Mouse (Mus musculus) lung, adult 2 months (tissue): Measurements from ENCODE around the gene Lrsam1. TPM values are rescaled to one million over a fixed set of nuclear protein-coding genes. Genes with fewer than 3 reads are reported as not detected.
A peak's percentile ranks its signal among the peaks of the same experiment; 100 is the strongest.

ENCODE experiments used
- DNase-seq: peaks from one replicate; pipeline ENCODE4 v3.0.0; 2022
- H3K4me1 ChIP-seq: fragments of 200-500 bp; 2 replicates; pipeline ENCODE4 v1.6.1; 2011; ENCODE audit warnings: low read length; ENCODE audit not compliant: control insufficient read depth, insufficient read depth
- H3K4me3 ChIP-seq: fragments of 200-500 bp; replicated peaks from 2 replicates; pipeline ENCODE3; 2011; ENCODE audit warnings: low read depth, mild to moderate bottlenecking, control low read depth, low read length; ENCODE audit errors: extremely low read depth
- CTCF ChIP-seq: fragments of 200-500 bp; IDR thresholded peaks from 2 replicates; pipeline ENCODE4 v1.5.1; 2011; ENCODE audit warnings: mild to moderate bottlenecking, low read length, control low read depth; ENCODE audit not compliant: insufficient read depth
- POLR2A ChIP-seq: fragments of 200-500 bp; IDR thresholded peaks from 2 replicates; pipeline ENCODE4 v1.6.1; 2011; ENCODE audit warnings: low read depth, mild to moderate bottlenecking, control low read depth, low read length, borderline replicate concordance; ENCODE audit errors: extremely low read depth
- WGBS: fragments of 180-500 bp; shearing (Covaris S2); methylation state at CpG from one replicate; pipeline ENCODE4 v1.1.7; 2018; 5-methylcytosine and 5-hydroxymethylcytosine counted together
- polyA plus RNA-seq: library from polyadenylated mRNA; depleted of rRNA; stranded (reverse); fragments of >200 nt; gene quantifications from 2 replicates; pipeline ENCODE4 v1.2.3, GENCODE M21; 2012

Lrsam1 gene
- polyA plus RNA-seq, 1 experiment = 18.4 TPM

- TF ChIP-seq POLR2A = no peak
- TF ChIP-seq CTCF = peak; percentile 94
- Histone ChIP-seq H3K4me3 (no peak overlapping the region), H3K4me1 (peaks cover 9% of the 10 kb centered on the region)
- WGBS = 24% methylated on average over 10 of the region's 10 CpGs
- DNase-seq = peak; percentile 79
Measured at GRCm38 (mm10) chr2:32928235-32928946, 33.0 kb downstream of the Lrsam1 start.

GRCm38 (mm10) chr2:32927624-32928234 lies 33.7 kb downstream of the Lrsam1 start:
- DNase-seq = peak; percentile 53
- no peak for TF ChIP-seq CTCF
- TF ChIP-seq POLR2A = no peak
- Histone ChIP-seq H3K4me3 (no peak overlapping the region), H3K4me1 (peaks cover 9% of the 10 kb centered on the region)
- WGBS = 43% methylated on average over 15 of the region's 15 CpGs

- WGBS = 63% methylated on average over 12 of the region's 12 CpGs
- H3K4me1 ChIP-seq = peaks cover 9% of the 10 kb centered on the region
- TF ChIP-seq CTCF = no peak
- TF ChIP-seq POLR2A = no peak
- DNase-seq = peak; percentile 21
- H3K4me3 ChIP-seq = no peak overlapping the region
Measured at GRCm38 (mm10) chr2:32926330-32927075, 34.9 kb downstream of the Lrsam1 start.

- TF ChIP-seq CTCF (no peak), POLR2A (no peak)
- H3K4me1 ChIP-seq = peaks cover 9% of the 10 kb centered on the region
- 65% methylated on average over 10 of the region's 10 CpGs for WGBS
- DNase-seq = no peak
- H3K4me3 ChIP-seq = no peak overlapping the region
Measured at GRCm38 (mm10) chr2:32924306-32924844, 37.0 kb downstream of the Lrsam1 start.

- 89% methylated on average over 24 of the region's 24 CpGs for WGBS
- DNase-seq = no peak
- no peak for TF ChIP-seq CTCF
- no peak for TF ChIP-seq POLR2A
- Histone ChIP-seq H3K4me1 (peaks cover 9% of the 10 kb centered on the region), H3K4me3 (no peak overlapping the region)
Measured at GRCm38 (mm10) chr2:32923551-32924250, 37.7 kb downstream of the Lrsam1 start.

GRCm38 (mm10) chr2:32922564-32922963 lies 38.9 kb downstream of the Lrsam1 start:
- H3K4me3 ChIP-seq = no peak overlapping the region
- TF ChIP-seq POLR2A (no peak), CTCF (no peak)
- 84% methylated on average over 13 of the region's 13 CpGs for WGBS
- H3K4me1 ChIP-seq = peaks cover 8% of the 10 kb centered on the region; the same call in 1 of the 2 replicates
- no peak for DNase-seq

- no peak for DNase-seq
- WGBS = 85% methylated on average over 15 of the region's 15 CpGs
- H3K4me1 ChIP-seq = peaks cover 10% of the 10 kb centered on the region; the same call in 1 of the 2 replicates
- no peak overlapping the region for H3K4me3 ChIP-seq
- TF ChIP-seq POLR2A (no peak), CTCF (no peak)
Measured at GRCm38 (mm10) chr2:32921801-32922380, 39.5 kb downstream of the Lrsam1 start.

- Histone ChIP-seq H3K4me3 (no peak overlapping the region), H3K4me1 (peaks cover 6% of the 10 kb centered on the region; the same call in 1 of the 2 replicates)
- DNase-seq = no peak
- TF ChIP-seq CTCF = no peak
- no peak for TF ChIP-seq POLR2A
- 73% methylated on average over 7 of the region's 7 CpGs for WGBS
Measured at GRCm38 (mm10) chr2:32921235-32921634, 40.2 kb downstream of the Lrsam1 start.

GRCm38 (mm10) chr2:32918391-32918790 lies 43.0 kb downstream of the Lrsam1 start:
- H3K4me1 ChIP-seq = peaks cover 20% of the 10 kb centered on the region
- TF ChIP-seq POLR2A = no peak
- TF ChIP-seq CTCF = no peak
- DNase-seq = no peak
- WGBS = 71% methylated on average over 9 of the region's 9 CpGs
- H3K4me3 ChIP-seq = no peak overlapping the region
